Mouse (Mus musculus) myocyte (in vitro differentiated cells): ENCODE results near the gene Vps35. TPM values are rescaled to one million over a fixed set of nuclear protein-coding genes. Genes with fewer than 3 reads are reported as not detected.

Experiments used
- H3K27me3 ChIP-seq: one replicate; pipeline ENCODE4 v1.6.1; 2011; ENCODE audit not compliant: control insufficient read depth, insufficient read depth, insufficient read length
- H3K36me3 ChIP-seq: one replicate; pipeline ENCODE4 v1.6.1; 2011; ENCODE audit not compliant: control insufficient read depth, insufficient read depth
- H3K4me2 ChIP-seq: one replicate; pipeline ENCODE4 v1.6.1; 2011; ENCODE audit warnings: low read depth, control low read depth
- H3K4me3 ChIP-seq: one replicate; pipeline ENCODE4 v1.5.1; 2011; ENCODE audit warnings: mild to moderate bottlenecking, control low read depth, moderate library complexity
- H3K79me2 ChIP-seq: one replicate; pipeline ENCODE4 v1.6.1; 2011; ENCODE audit not compliant: control insufficient read depth, insufficient read depth
- H3ac ChIP-seq: one replicate; pipeline ENCODE4 v1.6.1; 2011; ENCODE audit not compliant: control insufficient read depth, insufficient read length
- CEBPB ChIP-seq: IDR thresholded peaks from 2 replicates; pipeline ENCODE4 v1.6.1; 2011; ENCODE audit warnings: mild to moderate bottlenecking, moderate library complexity; ENCODE audit not compliant: poor library complexity, insufficient read depth, severe bottlenecking
- E2F4 ChIP-seq: IDR thresholded peaks from one replicate; pipeline ENCODE4 v1.6.1; 2011; ENCODE audit warnings: mild to moderate bottlenecking, control low read depth, moderate library complexity; ENCODE audit not compliant: insufficient read depth
- MAX ChIP-seq: IDR thresholded peaks from one replicate; pipeline ENCODE4 v1.6.1; 2011; ENCODE audit warnings: low read depth, mild to moderate bottlenecking, control low read depth
- MYOD1 ChIP-seq, 3 experiments: IDR thresholded peaks; one replicate each; pipeline ENCODE4 v1.6.1; 2011; ENCODE audit warnings: control low read depth in 2 of 3, low read depth in 2 of 3, mild to moderate bottlenecking in 2 of 3, moderate library complexity in 1 of 3; ENCODE audit not compliant: insufficient read length in 2 of 3, control insufficient read depth in 1 of 3
- MYOG ChIP-seq, 3 experiments: IDR thresholded peaks; one replicate each; pipeline ENCODE4 v1.6.1; 2011; ENCODE audit warnings: control low read depth in 2 of 3, low read depth in 2 of 3, mild to moderate bottlenecking in 2 of 3; ENCODE audit not compliant: insufficient read length in 2 of 3, control insufficient read depth in 1 of 3, insufficient read depth in 1 of 3
- POLR2A ChIP-seq: IDR thresholded peaks from one replicate; pipeline ENCODE4 v1.6.1; 2011; ENCODE audit warnings: low read depth, mild to moderate bottlenecking, control low read depth, moderate library complexity; ENCODE audit not compliant: insufficient read length
- POLR2AphosphoS2 ChIP-seq: IDR thresholded peaks from one replicate; pipeline ENCODE4 v1.6.1; 2011; ENCODE audit warnings: low read depth, control low read depth; ENCODE audit not compliant: insufficient read length
- REST ChIP-seq: IDR thresholded peaks from one replicate; pipeline ENCODE4 v1.6.1; 2011; ENCODE audit warnings: mild to moderate bottlenecking, control low read depth, moderate library complexity; ENCODE audit not compliant: insufficient read depth, insufficient read length
- SRF ChIP-seq: IDR thresholded peaks from one replicate; pipeline ENCODE4 v1.6.1; 2011; ENCODE audit warnings: low read depth; ENCODE audit not compliant: control insufficient read depth, insufficient read length
- TCF12 ChIP-seq: IDR thresholded peaks from one replicate; pipeline ENCODE4 v1.6.1; 2011; ENCODE audit warnings: mild to moderate bottlenecking, control low read depth; ENCODE audit not compliant: poor library complexity, insufficient read depth, severe bottlenecking
- TCF3 ChIP-seq: IDR thresholded peaks from one replicate; pipeline ENCODE4 v1.6.1; 2011; ENCODE audit warnings: low read depth, control low read depth; ENCODE audit not compliant: insufficient read length
- USF1 ChIP-seq: IDR thresholded peaks from one replicate; pipeline ENCODE4 v1.6.1; 2011; ENCODE audit warnings: low read depth, mild to moderate bottlenecking, control low read depth, moderate library complexity
- polyA plus RNA-seq: library from polyadenylated mRNA; unstranded; fragments of >200 nt; fragmentation: generic; extraction: Trizol; gene quantifications from one replicate; pipeline ENCODE4 v1.2.1, GENCODE M21; 2012; ENCODE audit warnings: missing spikeins

Vps35 gene
- polyA plus RNA-seq, 1 experiment = 52.1 TPM

GRCm38 (mm10) chr8:85302931-85303330 lies 3.3 kb upstream of the Vps35 start:
- no peak overlapping the region for H3K4me3 ChIP-seq
- peaks cover 39% of the 10 kb centered on the region for H3K36me3 ChIP-seq
- no peak for TF ChIP-seq SRF
- TF ChIP-seq TCF3 = no peak
- TF ChIP-seq POLR2AphosphoS2 = no peak
- TF ChIP-seq POLR2A = no peak
- TF ChIP-seq TCF12 = no peak
- no peak for TF ChIP-seq MYOD1 (IDR thresholded peaks at IDR 0.05; ENCODE audit: control insufficient read depth in 1 of 3, insufficient read length in 2 of 3, low read depth in 2 of 3)
- no peak for TF ChIP-seq CEBPB
- TF ChIP-seq E2F4 = no peak
- TF ChIP-seq REST = no peak
- no peak for TF ChIP-seq USF1
- no peak for TF ChIP-seq MYOG (IDR thresholded peaks at IDR 0.05; ENCODE audit: control insufficient read depth in 1 of 3, insufficient read depth in 1 of 3, insufficient read length in 2 of 3, low read depth in 2 of 3)
- TF ChIP-seq MAX = no peak
- no peak overlapping the region for H3ac ChIP-seq
- H3K27me3 ChIP-seq = no peaks in the 10 kb centered on the region
- no peak overlapping the region for H3K4me2 ChIP-seq
- H3K79me2 ChIP-seq = peaks cover 48% of the 10 kb centered on the region

DNA sequence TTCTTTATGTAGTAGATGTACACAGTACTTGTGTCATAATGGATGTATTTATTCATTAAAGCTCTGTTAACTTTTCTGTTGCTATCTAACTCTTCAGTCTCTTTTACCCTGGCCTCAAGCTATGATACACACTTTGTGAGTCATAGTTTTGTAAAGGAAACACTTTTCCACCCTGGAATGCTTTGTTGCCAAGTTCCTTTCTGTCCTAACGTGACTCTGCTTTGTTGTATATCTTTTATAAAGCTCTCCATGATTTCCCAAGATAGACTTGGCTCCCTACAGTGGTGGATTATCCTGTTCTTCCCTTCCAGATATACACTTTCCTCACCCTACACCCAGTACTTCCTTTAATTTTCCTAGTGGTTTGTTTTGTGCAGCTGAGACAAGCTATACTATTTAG lies 2.3 kb upstream of the Vps35 start:
- no peak overlapping the region for H3K4me3 ChIP-seq

GRCm38 (mm10) chr8:85298600-85299433 lies 785 bp downstream of the Vps35 start:
- Histone ChIP-seq H3K79me2 (peaks cover 82% of the 10 kb centered on the region), H3ac (peak overlapping the region; percentile 80), H3K27me3 (no peaks in the 10 kb centered on the region), H3K4me3 (peak overlapping the region; percentile 97), H3K4me2 (peak overlapping the region; percentile 93), H3K36me3 (peaks cover 22% of the 10 kb centered on the region)
- TF ChIP-seq CEBPB = no peak
- TF ChIP-seq SRF = no peak
- no peak for TF ChIP-seq MAX
- TF ChIP-seq MYOG (IDR thresholded peaks at IDR 0.05; ENCODE audit: control insufficient read depth in 1 of 3, insufficient read depth in 1 of 3, insufficient read length in 2 of 3, low read depth in 2 of 3) = no peak
- TF ChIP-seq REST = no peak
- no peak for TF ChIP-seq TCF12
- TF ChIP-seq POLR2A = no peak
- TF ChIP-seq E2F4 = no peak
- TF ChIP-seq POLR2AphosphoS2 = no peak
- TF ChIP-seq MYOD1 (IDR thresholded peaks at IDR 0.05; ENCODE audit: control insufficient read depth in 1 of 3, insufficient read length in 2 of 3, low read depth in 2 of 3) = no peak
- no peak for TF ChIP-seq USF1
- TF ChIP-seq TCF3 = no peak

More for the DNA sequence above, 2.3 kb upstream of the Vps35 start:
- Histone ChIP-seq H3K79me2 (peaks cover 58% of the 10 kb centered on the region), H3K36me3 (peaks cover 30% of the 10 kb centered on the region), H3K4me2 (no peak overlapping the region), H3ac (no peak overlapping the region), H3K27me3 (no peaks in the 10 kb centered on the region)
- no peak for TF ChIP-seq MYOD1 (IDR thresholded peaks at IDR 0.05; ENCODE audit: control insufficient read depth in 1 of 3, insufficient read length in 2 of 3, low read depth in 2 of 3)
- TF ChIP-seq CEBPB = no peak
- no peak for TF ChIP-seq SRF
- no peak for TF ChIP-seq POLR2A
- no peak for TF ChIP-seq POLR2AphosphoS2
- TF ChIP-seq MAX = no peak
- TF ChIP-seq TCF3 = no peak
- TF ChIP-seq REST = no peak
- TF ChIP-seq E2F4 = no peak
- no peak for TF ChIP-seq TCF12
- TF ChIP-seq MYOG (IDR thresholded peaks at IDR 0.05; ENCODE audit: control insufficient read depth in 1 of 3, insufficient read depth in 1 of 3, insufficient read length in 2 of 3, low read depth in 2 of 3) = no peak
- TF ChIP-seq USF1 = no peak

DNA sequence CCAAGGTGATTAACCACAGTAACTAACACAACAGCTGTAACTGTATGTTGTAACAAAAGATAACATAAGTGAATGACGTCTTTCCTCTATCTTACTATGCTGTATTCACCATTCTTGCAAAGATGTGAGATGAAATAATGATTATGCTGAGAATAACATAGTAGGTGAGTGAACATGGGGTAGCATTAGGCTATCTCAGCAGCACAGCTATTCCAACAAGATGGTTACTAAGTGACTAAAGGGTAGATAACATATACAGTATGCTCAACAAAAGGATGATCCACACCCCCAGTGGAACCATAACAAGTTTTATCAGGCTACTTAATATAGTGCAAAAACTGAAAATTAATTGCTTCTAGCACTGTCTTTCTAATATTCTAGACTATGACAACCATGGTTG lies 12.8 kb downstream of the Vps35 start:
- H3K4me3 ChIP-seq = no peak overlapping the region
- no peak overlapping the region for H3K4me2 ChIP-seq
- H3K27me3 ChIP-seq = no peaks in the 10 kb centered on the region
- no peak overlapping the region for H3ac ChIP-seq
- H3K79me2 ChIP-seq = peaks cover 7% of the 10 kb centered on the region
- peaks cover 64% of the 10 kb centered on the region for H3K36me3 ChIP-seq
- no peak for TF ChIP-seq MYOD1 (IDR thresholded peaks at IDR 0.05; ENCODE audit: control insufficient read depth in 1 of 3, insufficient read length in 2 of 3, low read depth in 2 of 3)
- no peak for TF ChIP-seq MAX
- no peak for TF ChIP-seq E2F4
- TF ChIP-seq POLR2AphosphoS2 = no peak
- no peak for TF ChIP-seq USF1
- TF ChIP-seq TCF12 = no peak
- no peak for TF ChIP-seq POLR2A
- TF ChIP-seq REST = no peak
- no peak for TF ChIP-seq TCF3
- no peak for TF ChIP-seq CEBPB
- no peak for TF ChIP-seq SRF
- no peak for TF ChIP-seq MYOG (IDR thresholded peaks at IDR 0.05; ENCODE audit: control insufficient read depth in 1 of 3, insufficient read depth in 1 of 3, insufficient read length in 2 of 3, low read depth in 2 of 3)
